Mouse (Mus musculus) ZHBTc4 (cell line): ENCODE results near the gene Olfr1307.

ENCODE experiments used
- DNase-seq: peaks from one replicate; pipeline ENCODE4 v3.0.0-alpha.2; 2011; ENCODE audit warnings: low read depth, low spot score

The Olfr1307 gene

DNA sequence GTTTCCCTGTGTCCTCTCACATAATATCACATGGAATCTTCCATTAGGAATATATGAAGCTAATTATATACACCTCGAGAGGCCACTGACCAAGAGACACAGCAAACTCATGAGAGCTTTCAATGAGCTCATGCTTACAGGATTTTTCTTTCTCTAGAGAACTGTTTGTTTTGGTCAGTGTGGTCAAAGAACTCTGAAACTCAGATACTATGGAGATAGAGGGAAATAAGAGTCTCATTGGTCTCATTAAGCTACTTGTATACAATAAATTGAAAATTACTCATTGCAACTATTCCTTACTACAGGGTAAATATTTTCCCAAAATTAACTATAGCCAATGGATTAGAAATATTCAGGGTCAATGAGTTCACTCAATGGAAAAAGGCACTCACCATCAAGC is at the start of gene Olfr1307:
Gene Olfr1307, minus strand, starts transcription at position 101 of the 400 bp plus-strand sequence.
- DNase-seq = no peak

DNA sequence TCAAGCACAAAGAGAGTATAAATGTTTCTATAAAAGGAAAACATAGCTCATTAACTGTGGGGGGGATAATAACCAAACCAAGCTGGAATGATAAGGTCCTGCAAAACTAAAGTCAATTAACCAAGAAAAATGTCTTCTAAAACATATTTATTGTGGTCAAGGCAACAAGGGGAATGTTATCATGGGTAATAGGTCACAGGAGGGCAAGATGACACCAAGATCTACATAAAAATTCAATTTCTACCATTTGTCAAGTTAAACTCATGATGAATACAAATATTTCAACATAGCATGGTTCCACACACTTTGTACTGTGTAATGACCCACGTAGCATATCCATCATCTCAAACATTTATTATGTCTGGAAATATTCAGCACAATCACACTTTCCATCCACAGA is 40.9 kb upstream of the Olfr1307 start, which contains the start of gene Olfr1309:
Gene Olfr1309, minus strand, starts transcription at position 101 of the 400 bp plus-strand sequence.
- no peak for DNase-seq

DNA sequence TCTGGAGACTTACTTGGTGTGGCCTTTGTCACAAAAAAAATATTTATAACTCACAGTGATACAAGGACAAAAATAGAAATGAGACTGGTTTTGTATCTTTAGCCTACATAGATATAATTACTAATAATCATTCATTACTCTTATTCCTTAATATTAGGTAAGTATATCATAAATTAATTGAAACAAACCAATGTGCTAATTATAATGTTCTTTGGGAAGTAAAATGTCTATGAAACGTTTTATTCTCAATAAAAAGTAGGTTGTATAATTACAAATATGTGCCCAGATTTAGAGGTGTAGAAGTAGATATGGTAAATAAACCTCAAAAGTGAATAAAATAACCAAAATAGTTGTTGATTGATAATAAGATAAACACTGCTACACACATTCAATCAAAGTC is 15.6 kb upstream of the Olfr1307 start, which contains the start of gene Olfr1308:
Gene Olfr1308, minus strand, starts transcription at position 101 of the 400 bp plus-strand sequence.
- no peak for DNase-seq

DNA sequence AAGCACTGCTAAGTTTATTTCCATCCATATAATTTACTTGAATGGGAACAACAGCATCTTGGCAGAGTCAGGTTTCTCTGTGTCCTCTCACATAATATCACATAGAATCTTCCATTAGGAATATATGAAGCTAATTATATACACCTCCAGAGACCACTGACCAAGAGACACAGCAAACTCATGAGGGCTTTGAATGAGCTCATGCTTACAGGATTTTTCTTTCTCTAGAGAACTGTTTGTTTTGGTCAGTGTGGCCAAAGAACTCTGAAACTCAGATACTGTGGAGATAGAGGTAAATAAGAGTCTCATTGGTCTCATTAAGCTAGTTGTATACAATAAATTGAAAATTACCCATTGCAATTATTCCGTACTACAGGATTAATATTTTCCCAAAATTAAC is 33.1 kb downstream of the Olfr1307 start, which contains the start of gene Olfr1306:
Gene Olfr1306, minus strand, starts transcription at position 101 of the 400 bp plus-strand sequence.
- DNase-seq = no peak
